Mouse (Mus musculus): ENCODE data around the gene 9130023H24Rik. TPM values are rescaled to one million over a fixed set of nuclear protein-coding genes. Genes with fewer than 3 reads are reported as not detected.

The 9130023H24Rik gene
- polyA plus RNA-seq, 1 experiment from 2014 or later: 9.5 TPM

GRCm38 (mm10) chr7:128219952-128220351 lies 17.9 kb downstream of the 9130023H24Rik start:
- Histone ChIP-seq H3K9me3 (replicated peaks) (no peaks in the 10 kb centered on the region; the same call in 1 of the 2 replicates), H3K27me3 (no peaks in the 10 kb centered on the region), H3K9ac (no peak overlapping the region), H3K36me3 (ENCODE audit: poor library complexity, severe bottlenecking) (no peaks in the 10 kb centered on the region), H3K4me3 (no peak overlapping the region), H3K4me1 (no peaks in the 10 kb centered on the region), H3K27ac (no peak overlapping the region), H3K4me2 (no peak overlapping the region)
- 89% methylated on average over 4 of the region's 4 CpGs for WGBS
- no peak for ATAC-seq

DNA sequence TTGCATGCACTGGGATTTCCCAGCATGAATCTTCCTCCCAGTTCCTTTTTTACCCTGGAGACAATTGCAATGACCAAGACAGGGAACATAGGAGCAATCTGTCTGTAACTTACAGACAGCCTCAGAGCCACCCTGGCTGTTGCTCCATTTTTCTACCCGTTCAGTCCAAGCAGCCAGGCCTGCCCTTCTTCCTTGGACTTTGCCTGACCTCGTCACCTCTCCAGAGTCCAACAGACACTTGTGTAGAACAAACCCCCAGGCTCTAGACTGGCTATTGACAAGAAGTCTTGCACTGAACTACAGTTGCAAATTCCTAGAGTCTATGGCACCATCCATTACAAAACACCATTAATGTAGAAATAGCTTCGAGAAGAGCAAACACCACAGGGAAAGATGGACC lies 28.0 kb downstream of the 9130023H24Rik start:
- H3K27me3 ChIP-seq: no peaks in the 10 kb centered on the region
- H3K4me3 ChIP-seq: no peak overlapping the region
- H3K27ac ChIP-seq: no peak overlapping the region
- H3K9ac ChIP-seq: no peak overlapping the region
- 70% methylated on average over 3 of the region's 3 CpGs for WGBS
- H3K4me2 ChIP-seq: no peak overlapping the region
- H3K9me3 ChIP-seq (replicated peaks): no peaks in the 10 kb centered on the region
- H3K4me1 ChIP-seq: no peaks in the 10 kb centered on the region
- no peaks in the 10 kb centered on the region for H3K36me3 ChIP-seq (ENCODE audit: poor library complexity, severe bottlenecking)
- no peak for ATAC-seq

GRCm38 (mm10) chr7:128208187-128208586 lies 29.6 kb downstream of the 9130023H24Rik start:
- Histone ChIP-seq H3K9ac (no peak overlapping the region), H3K4me2 (no peak overlapping the region), H3K36me3 (ENCODE audit: poor library complexity, severe bottlenecking) (no peaks in the 10 kb centered on the region), H3K4me1 (no peaks in the 10 kb centered on the region), H3K27ac (no peak overlapping the region), H3K4me3 (no peak overlapping the region), H3K27me3 (no peaks in the 10 kb centered on the region), H3K9me3 (replicated peaks) (no peaks in the 10 kb centered on the region)
- ATAC-seq: no peak
- 7% methylated on average over 4 of the region's 4 CpGs for whole genome bisulfite sequencing

DNA sequence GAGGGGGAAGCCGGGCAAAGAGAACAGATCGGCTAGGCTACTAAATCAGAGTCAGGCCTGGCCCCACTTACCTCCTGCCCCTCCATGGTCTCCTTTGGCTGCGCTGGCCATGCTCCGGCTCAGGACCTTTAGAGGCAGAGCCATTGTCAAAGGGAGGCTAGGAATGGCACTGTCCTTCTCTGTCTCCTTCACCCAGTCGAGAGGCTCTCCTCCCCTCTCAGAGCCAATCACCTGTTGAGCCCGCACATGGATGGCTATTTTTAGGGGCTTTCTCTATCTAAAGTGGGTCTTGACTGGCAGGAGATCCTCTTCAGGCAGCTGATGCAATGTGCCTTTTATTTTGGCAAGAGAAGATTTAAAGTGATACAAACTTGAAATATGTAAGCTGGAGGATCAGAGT lies 31.7 kb downstream of the 9130023H24Rik start, which contains the start of gene Cox6a2:
Cox6a2 (minus strand) TSS at position 236 of the 400 bp plus-strand sequence.
- Histone ChIP-seq H3K36me3 (ENCODE audit: poor library complexity, severe bottlenecking) (no peaks in the 10 kb centered on the region), H3K4me2 (no peak within 1 kb of the TSS), H3K4me3 (no peak within 1 kb of the TSS), H3K27ac (no peak within 1 kb of the TSS), H3K9ac (no peak within 1 kb of the TSS; the same call in 1 of the 2 replicates), H3K27me3 (no peaks in the 10 kb centered on the region), H3K9me3 (replicated peaks) (no peaks in the 10 kb centered on the region), H3K4me1 (no peaks in the 10 kb centered on the region)
- 81% methylated on average over 6 of the region's 6 CpGs for WGBS
- ATAC-seq: no peak

GRCm38 (mm10) chr7:128205695-128206094 lies 32.1 kb downstream of the 9130023H24Rik start:
- H3K27me3 ChIP-seq: no peaks in the 10 kb centered on the region
- H3K27ac ChIP-seq: no peak overlapping the region
- ATAC-seq: no peak
- H3K4me2 ChIP-seq: no peak overlapping the region
- no peak overlapping the region for H3K4me3 ChIP-seq
- no peaks in the 10 kb centered on the region for H3K4me1 ChIP-seq
- H3K9me3 ChIP-seq (replicated peaks): no peaks in the 10 kb centered on the region
- WGBS: 85% methylated on average over 18 of the region's 18 CpGs
- H3K36me3 ChIP-seq (ENCODE audit: poor library complexity, severe bottlenecking): no peaks in the 10 kb centered on the region
- no peak overlapping the region; the same call in 1 of the 2 replicates for H3K9ac ChIP-seq

GRCm38 (mm10) chr7:128204179-128204578 lies 33.7 kb downstream of the 9130023H24Rik start:
- Histone ChIP-seq H3K27me3 (no peaks in the 10 kb centered on the region), H3K4me1 (no peaks in the 10 kb centered on the region), H3K4me3 (no peak overlapping the region), H3K27ac (no peak overlapping the region), H3K9me3 (replicated peaks) (no peaks in the 10 kb centered on the region), H3K9ac (no peak overlapping the region), H3K4me2 (no peak overlapping the region), H3K36me3 (ENCODE audit: poor library complexity, severe bottlenecking) (no peaks in the 10 kb centered on the region)
- ATAC-seq: no peak
- WGBS: 92% methylated on average over 8 of the region's 8 CpGs

- 88% methylated on average over 9 of the region's 9 CpGs for WGBS
These were observed 34.8 kb downstream of the 9130023H24Rik start for GRCm38 (mm10) chr7:128203071-128203470.

DNA sequence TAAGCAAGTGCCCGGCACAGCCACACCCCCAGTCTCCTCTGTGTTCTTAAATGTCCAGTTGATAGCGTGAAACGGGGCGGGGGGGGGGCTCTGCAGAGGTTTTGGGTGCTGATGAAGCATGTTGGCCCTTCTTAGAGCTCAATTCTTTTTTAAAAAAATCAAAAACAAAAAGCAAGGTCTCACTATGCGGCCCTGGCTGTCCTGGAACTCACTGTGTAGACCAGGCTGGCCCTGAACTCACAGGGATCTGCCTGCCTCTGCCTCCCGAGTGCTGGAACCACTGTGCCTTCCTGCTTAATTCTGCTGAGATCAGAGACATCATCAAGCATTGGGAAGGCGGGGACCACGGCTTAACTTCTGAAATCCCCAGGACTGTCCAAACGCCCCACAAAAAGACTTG lies 36.2 kb downstream of the 9130023H24Rik start:
- Histone ChIP-seq H3K36me3 (ENCODE audit: poor library complexity, severe bottlenecking) (no peaks in the 10 kb centered on the region), H3K4me2 (no peak overlapping the region), H3K9ac (no peak overlapping the region), H3K4me1 (no peaks in the 10 kb centered on the region), H3K27ac (no peak overlapping the region), H3K4me3 (no peak overlapping the region), H3K9me3 (replicated peaks) (no peaks in the 10 kb centered on the region), H3K27me3 (no peaks in the 10 kb centered on the region)
- 89% methylated on average over 9 of the region's 9 CpGs for WGBS
- no peak for ATAC-seq

More at GRCm38 (mm10) chr7:128203071-128203470, 34.8 kb downstream of the 9130023H24Rik start:
- Histone ChIP-seq H3K36me3 (ENCODE audit: poor library complexity, severe bottlenecking) (no peaks in the 10 kb centered on the region), H3K9ac (no peak overlapping the region), H3K9me3 (replicated peaks) (no peaks in the 10 kb centered on the region), H3K4me1 (no peaks in the 10 kb centered on the region), H3K4me2 (no peak overlapping the region), H3K27me3 (no peaks in the 10 kb centered on the region), H3K4me3 (no peak overlapping the region), H3K27ac (no peak overlapping the region)
- no peak for ATAC-seq

Other genes with a start within 250 kb of the 9130023H24Rik start
- gene Pycard, start 244.2 kb downstream of the 9130023H24Rik start, polyA plus RNA-seq (2015; fragmentation: Nextera tagmentation; extraction: Ambion mirVana): 3.2 and 3.9 TPM in 2 replicates
- not detected in 2 replicates for gene Trim72, start 234.1 kb downstream of the 9130023H24Rik start, polyA plus RNA-seq (2015; fragmentation: Nextera tagmentation; extraction: Ambion mirVana)
- gene Itgam, start 175.4 kb downstream of the 9130023H24Rik start, polyA plus RNA-seq (2015; fragmentation: Nextera tagmentation; extraction: Ambion mirVana): 0.36 and 0.40 TPM in 2 replicates
- gene Gm49368, start 175.3 kb downstream of the 9130023H24Rik start, polyA plus RNA-seq (2015; fragmentation: Nextera tagmentation; extraction: Ambion mirVana): not detected in 2 replicates
- 0.04 TPM in 1 of 2 replicates, not detected in the other for gene Itgax, start 108.5 kb downstream of the 9130023H24Rik start, polyA plus RNA-seq (2015; fragmentation: Nextera tagmentation; extraction: Ambion mirVana)
- not detected in 2 replicates for gene Itgad, start 83.7 kb downstream of the 9130023H24Rik start, polyA plus RNA-seq (2015; fragmentation: Nextera tagmentation; extraction: Ambion mirVana)
- 0.55 TPM in 1 of 2 replicates, not detected in the other for gene Cox6a2, start 31.6 kb downstream of the 9130023H24Rik start, polyA plus RNA-seq (2015; fragmentation: Nextera tagmentation; extraction: Ambion mirVana)
- gene Armc5, start 689 bp downstream of the 9130023H24Rik start, polyA plus RNA-seq (2015; fragmentation: Nextera tagmentation; extraction: Ambion mirVana): 11.0 and 12.2 TPM in 2 replicates
- gene Tgfb1i1, start 8.8 kb upstream of the 9130023H24Rik start, polyA plus RNA-seq (2015; fragmentation: Nextera tagmentation; extraction: Ambion mirVana): 13.6 and 14.5 TPM in 2 replicates
- not detected in 2 replicates for gene Slc5a2, start 27.6 kb upstream of the 9130023H24Rik start, polyA plus RNA-seq (2015; fragmentation: Nextera tagmentation; extraction: Ambion mirVana)
- 11.4 and 12.1 TPM in 2 replicates for gene BC017158, start 60.1 kb upstream of the 9130023H24Rik start, polyA plus RNA-seq (2015; fragmentation: Nextera tagmentation; extraction: Ambion mirVana)
- 10.2 and 11.5 TPM in 2 replicates for gene Rgs10, start 180.7 kb upstream of the 9130023H24Rik start, polyA plus RNA-seq (2015; fragmentation: Nextera tagmentation; extraction: Ambion mirVana)
- 36.5 and 36.6 TPM in 2 replicates for gene Tial1, start 223.7 kb upstream of the 9130023H24Rik start, polyA plus RNA-seq (2015; fragmentation: Nextera tagmentation; extraction: Ambion mirVana)